Mouse (Mus musculus): ENCODE measurements around the gene Clk1.

The Clk1 gene

GRCm38 (mm10) chr1:58423371-58424248 lies at the start of gene Clk1:
TSS of gene Clk1 (minus strand) at chr1:58424066.
- DNase-seq (ENCODE audit: low spot score) = peak; percentile 94

- DNase-seq (ENCODE audit: low spot score) = no peak
Observed at GRCm38 (mm10) chr1:58465561-58465960, 41.7 kb upstream of the Clk1 start.

GRCm38 (mm10) chr1:58465042-58465441 lies 41.2 kb upstream of the Clk1 start:
- no peak for DNase-seq (ENCODE audit: low spot score)

DNA sequence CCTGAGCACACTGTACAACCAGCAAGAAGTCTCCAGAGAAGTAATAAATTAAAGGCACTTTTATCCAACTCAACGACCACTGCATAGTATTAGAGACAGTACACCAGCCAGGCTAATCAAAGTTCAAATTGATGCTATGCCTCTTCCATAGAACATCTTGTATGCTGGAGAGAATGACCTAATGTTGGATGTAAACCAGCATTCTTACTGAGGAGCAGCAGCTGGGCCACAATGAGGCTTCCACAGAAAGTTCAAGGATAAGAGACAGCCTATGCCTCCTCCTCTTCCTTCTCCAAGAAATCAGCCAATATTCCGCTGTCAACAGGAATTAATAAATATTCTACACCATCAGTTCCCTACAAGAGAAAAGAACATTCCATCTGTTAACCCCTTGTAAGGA lies 40.1 kb upstream of the Clk1 start:
- no peak for DNase-seq (ENCODE audit: low spot score)

DNA sequence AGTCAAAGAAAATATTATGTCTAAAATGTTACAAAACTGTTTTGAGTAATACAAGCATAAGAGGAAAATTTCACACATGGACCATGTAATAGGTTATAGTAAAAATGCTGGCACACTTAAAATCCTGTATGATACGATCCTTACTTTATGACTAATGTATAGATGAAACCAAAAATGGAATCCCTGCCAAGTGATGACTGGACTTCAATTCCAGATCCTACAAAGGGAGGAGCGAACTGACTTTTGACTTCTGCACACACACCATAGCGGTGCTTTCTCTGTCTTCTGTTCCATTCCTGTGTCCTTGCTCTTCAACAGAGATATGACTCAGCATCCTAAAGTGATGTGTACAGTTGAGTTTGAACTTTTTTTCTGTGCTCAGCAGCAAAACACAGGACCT lies 36.7 kb upstream of the Clk1 start:
- no peak for DNase-seq (ENCODE audit: low spot score)

DNA sequence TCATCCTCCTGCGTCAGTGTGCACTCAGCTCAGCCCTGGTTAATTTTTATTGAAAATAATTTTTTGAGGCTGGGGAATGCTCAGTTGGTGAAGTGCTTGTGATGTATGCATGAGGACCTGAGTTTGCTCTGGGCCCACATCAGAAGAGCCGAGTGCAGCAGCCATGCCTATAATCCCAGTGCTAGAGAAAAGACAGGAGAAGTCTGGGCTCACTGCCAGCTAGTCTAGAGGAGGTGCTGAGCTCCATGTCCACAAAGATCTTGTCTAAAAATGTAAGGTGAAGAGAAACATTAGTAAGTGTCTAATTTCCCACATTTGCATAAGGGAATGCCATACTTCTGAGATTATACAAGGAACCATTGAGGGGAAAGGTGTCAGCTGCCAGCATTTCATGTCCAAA lies 35.0 kb upstream of the Clk1 start:
- no peak for DNase-seq (ENCODE audit: low spot score)

DNA sequence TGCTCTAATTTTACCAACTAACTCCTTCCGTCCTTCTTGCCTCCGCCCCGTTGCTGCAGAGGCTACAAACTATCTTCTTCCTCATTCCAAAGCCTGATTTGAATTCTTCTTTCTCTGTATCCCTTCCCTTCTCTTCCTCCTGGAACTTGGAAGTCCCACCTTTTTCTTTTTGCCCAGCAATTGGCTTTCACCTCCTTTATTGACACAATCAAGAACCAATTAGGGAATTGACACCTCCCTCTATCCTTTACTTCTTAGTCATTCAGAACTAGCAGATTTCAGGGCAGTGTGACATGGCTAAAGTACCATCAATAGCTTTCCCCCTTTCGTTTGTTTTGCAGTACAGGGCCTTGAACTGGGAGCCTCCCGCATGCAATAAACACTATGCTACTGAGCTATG lies 34.3 kb upstream of the Clk1 start:
- no peak for DNase-seq (ENCODE audit: low spot score)

DNA sequence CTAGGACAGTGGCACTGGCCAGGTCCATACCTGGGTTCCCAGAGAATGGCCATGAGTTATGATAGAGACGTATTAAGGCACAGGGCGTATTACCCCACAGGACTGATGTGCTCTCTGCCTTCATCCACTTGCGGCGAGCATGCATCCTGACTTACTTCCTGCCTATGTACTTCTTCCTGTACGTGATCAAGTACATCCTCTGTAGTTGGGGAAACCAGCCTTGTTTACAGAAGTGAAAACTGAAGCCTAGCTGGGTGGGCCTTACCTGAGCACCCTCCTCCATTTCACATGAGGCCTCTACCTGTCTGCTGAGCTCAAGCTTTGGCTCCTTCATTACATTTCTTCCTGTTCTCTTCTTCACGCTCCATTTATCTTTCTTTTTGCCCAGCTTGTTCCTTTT lies 30.4 kb upstream of the Clk1 start:
- no peak for DNase-seq (ENCODE audit: low spot score)

DNA sequence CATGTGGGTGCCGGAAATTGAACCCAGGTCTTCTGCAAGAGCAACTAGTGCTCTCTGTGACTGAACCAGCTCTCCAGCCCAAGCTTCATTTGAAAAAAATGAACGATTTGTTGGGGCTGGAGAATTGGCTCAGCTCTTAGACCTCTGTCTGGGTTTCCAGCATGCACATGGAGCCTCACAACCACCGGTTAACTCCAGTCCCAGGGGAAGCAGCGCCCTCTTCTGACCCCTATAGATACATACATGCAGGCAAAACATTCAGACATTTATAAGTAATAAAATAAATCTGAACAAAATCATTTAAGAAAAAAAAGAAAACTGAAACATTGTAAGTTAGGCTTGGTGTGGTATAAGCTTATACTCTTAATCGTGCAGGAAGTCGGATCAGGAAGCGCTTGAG lies 24.5 kb upstream of the Clk1 start:
- no peak for DNase-seq (ENCODE audit: low spot score)

DNA sequence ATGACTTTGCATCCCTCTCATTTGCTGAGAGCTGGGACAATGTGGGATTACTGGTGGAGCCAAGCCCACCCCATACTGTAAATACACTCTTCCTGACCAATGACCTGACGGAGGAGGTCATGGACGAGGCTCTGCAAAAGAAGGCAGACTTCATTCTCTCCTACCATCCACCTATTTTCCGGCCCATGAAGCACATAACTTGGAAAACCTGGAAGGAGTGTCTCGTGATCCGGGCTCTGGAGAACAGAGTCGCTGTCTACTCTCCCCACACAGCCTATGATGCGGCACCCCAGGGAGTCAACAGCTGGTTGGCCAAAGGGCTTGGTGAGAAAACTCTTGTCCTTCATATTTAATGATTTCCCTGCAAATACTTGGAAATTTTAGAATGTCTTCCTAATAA lies 23.9 kb upstream of the Clk1 start:
- no peak for DNase-seq (ENCODE audit: low spot score)

- DNase-seq (ENCODE audit: low spot score) = no peak
Observed at GRCm38 (mm10) chr1:58445861-58446260, 22.0 kb upstream of the Clk1 start.

GRCm38 (mm10) chr1:58445143-58445722 lies 21.4 kb upstream of the Clk1 start, which contains the start of the genes Nif3l1 and Ppil3:
TSS of gene Nif3l1 (plus strand) at chr1:58445151.
TSS of gene Ppil3 (minus strand) at chr1:58445486.
- peak; percentile 84 for DNase-seq (ENCODE audit: low spot score)

DNA sequence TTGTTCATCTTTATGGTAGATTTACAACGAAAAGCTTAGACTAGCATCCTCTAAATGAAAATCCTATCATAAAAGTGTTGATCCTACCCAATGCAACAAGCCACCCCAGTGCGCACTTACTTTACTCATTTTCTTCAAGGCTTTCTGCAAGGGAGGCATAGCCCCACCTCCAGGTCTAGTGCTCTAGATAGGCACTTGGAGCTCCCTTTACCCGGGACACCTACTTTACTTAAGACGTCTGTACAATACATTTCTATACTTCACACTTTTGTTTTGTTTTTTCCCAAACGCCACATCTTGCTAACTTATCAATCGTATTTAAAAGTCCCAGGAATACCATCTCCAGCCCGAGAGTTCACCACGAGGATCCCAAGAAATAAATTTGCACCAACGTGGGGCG lies 20.8 kb upstream of the Clk1 start:
- no peak for DNase-seq (ENCODE audit: low spot score)

GRCm38 (mm10) chr1:58424551-58424950 lies 685 bp upstream of the Clk1 start:
- no peak for DNase-seq (ENCODE audit: low spot score)

DNA sequence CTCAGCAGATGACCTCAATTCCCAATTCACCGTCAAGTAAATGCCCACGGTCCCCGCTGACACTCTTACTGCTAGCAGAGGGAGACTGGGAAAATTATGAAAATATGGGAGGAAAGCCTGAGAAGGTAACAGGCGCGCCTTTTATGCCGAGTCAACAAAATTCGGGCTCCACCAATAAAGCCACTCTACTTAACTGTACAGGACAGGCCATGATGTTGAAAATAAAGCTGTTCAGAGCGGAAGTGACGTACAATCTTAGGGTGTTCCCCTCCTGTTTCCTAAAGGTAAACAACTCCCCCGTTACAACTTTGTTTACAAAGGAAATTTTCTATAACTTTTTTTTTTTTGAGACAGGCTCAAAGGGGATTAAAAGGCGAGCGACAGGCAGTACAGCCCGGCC lies 987 bp downstream of the Clk1 start:
- no peak for DNase-seq (ENCODE audit: low spot score)

- no peak for DNase-seq (ENCODE audit: low spot score)
Observed at GRCm38 (mm10) chr1:58420961-58421360, 2.9 kb downstream of the Clk1 start.

DNA sequence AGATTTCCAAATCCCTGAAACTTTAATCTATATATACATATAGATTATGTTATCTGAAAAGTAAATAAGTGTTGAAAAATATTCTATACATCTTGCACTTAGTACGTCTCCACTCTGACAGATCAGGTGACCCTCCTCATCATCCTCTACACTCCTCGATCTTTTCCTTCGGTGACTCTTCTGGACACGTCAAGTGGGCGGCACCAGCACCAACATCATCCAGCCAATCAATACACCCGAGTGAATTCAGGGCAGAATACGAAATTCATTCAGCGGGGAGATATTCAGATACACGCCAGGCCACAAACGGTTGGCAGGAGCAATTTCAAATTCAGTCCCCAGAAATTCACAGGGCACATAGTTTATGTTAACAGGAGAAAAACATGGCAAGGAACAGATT lies 3.8 kb downstream of the Clk1 start:
- no peak for DNase-seq (ENCODE audit: low spot score)

DNA sequence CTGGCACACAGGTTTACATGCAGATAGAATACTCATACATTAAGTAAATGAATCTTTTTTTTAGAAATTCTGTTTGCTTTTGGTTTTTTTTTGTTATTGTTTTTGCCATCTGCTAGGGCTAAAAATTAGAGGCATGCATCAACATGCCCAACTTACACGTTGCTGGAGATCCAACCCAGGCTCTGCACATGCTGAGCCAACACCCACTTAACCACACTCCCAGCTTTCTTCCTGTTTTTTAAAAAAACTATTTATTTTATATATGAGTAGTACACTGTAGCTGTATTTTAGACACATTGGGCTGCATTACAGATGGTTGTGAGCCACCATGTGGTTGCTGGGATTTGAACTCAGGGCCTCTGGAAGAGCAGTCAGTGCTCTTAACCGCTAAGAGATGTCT lies 7.8 kb downstream of the Clk1 start:
- DNase-seq (ENCODE audit: low spot score) = no peak

GRCm38 (mm10) chr1:58415442-58415841 lies 8.4 kb downstream of the Clk1 start:
- DNase-seq (ENCODE audit: low spot score) = no peak

DNA sequence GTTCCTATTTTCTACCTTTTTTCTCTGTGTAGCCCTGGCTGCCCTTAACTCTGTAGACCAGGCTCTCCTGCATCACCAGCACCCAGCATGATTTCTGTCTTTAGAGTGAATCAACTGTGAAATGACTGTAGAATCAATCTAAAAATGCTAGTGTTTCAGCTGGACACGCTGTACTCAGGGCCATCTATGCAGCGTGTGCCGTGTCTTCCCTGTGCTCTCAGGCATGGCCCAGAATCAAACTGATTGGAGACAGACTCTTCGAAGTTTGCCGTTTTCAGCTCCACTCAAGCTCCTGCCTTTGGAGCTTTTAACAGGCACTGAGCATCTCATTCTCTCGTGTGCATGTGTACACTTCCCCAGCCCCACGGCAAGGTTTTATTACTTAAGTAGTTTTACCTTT lies 13.1 kb downstream of the Clk1 start:
- no peak for DNase-seq (ENCODE audit: low spot score)

GRCm38 (mm10) chr1:58410198-58410588 lies 13.7 kb downstream of the Clk1 start:
- no peak for DNase-seq (ENCODE audit: low spot score)

DNA sequence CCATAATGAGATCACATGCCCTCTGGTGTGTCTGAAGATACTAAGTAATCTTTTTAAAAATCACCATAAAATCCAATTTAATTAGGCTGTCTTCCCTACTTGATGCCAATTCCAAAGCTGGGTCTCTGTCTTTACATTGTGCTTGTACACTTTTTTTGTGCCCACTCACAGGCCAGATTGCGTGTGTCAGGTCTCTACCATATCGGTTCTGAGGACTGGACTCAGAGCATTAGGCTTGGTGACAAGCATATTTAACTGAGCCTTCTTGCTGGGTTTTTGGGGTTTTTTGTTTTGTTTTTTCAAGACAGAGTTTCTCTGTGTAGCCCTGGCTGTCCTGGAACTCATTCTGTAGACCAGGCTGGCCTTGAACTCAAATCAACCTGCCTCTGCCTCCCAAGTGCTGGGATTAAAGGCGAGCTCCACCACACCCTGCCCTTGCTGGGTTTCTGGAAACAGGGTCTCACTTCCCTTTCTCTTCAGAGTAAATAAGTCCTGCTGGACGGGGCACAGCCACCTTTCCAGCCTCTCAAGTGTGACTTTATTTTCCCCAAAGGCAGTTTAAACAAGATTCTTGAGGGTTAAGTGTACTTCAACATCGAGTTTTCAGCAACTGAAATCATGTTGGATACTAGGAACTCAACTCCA lies 14.2 kb downstream of the Clk1 start:
- no peak for DNase-seq (ENCODE audit: low spot score)

GRCm38 (mm10) chr1:58408141-58408540 lies 15.7 kb downstream of the Clk1 start:
- DNase-seq (ENCODE audit: low spot score) = no peak

Measured in layer of hippocampus, adult 9-10 months (tissue).